Mouse (Mus musculus): ENCODE measurements at regions not wholly inside any gene's neighbourhood (a gene's known extent, or its start where the extent isn't known, plus 50 kb on each side); places are given as distances from the start of the nearest gene placed in this dataset.

DNA sequence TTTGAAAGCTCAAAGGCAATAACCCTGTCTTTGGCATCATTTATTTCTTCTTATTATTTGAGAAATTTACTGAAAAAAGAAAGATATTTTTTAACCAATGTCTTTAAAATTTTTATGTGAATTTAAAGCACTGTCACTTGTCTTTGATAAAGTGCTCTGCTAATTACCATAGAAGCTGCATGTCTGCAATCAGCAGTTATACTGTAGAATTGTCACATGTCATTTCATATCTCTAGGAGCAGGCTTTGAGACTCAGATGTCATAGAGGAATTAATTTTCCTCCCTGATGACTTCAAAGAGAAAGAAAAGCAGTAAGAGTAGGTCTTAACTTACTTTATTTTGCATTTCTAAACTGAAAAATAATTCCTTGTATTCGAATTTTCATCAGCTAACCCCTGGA is 2123.9 kb upstream of the Cdh20 start:
- TF ChIP-seq POLR2A (IDR thresholded peaks at IDR 0.05; ENCODE audit: borderline replicate concordance, insufficient read depth, low read length) (no peak), CTCF (IDR thresholded peaks at IDR 0.05; ENCODE audit: borderline replicate concordance, insufficient read depth, low read depth, low read length) (no peak)

Data from cerebellum, adult 2 months (tissue).